Mouse (Mus musculus) layer of hippocampus, postnatal 10 days (tissue): ENCODE data around the gene Grtp1. TPM values are rescaled to one million over a fixed set of nuclear protein-coding genes. Genes with fewer than 3 reads are reported as not detected.

ENCODE experiments used
- DNase-seq, 2 experiments: peaks; one replicate each; pipeline ENCODE4 v3.0.0; 2021; ENCODE audit warnings: low spot score in 2 of 2
- total RNA-seq, 2 experiments: library from RNA; stranded (reverse); gene quantifications; 2 replicates each; pipeline ENCODE4 v1.2.3; 2021

Grtp1 gene
- total RNA-seq, 2 experiments from 2014 or later, result 10.3 to 10.8 TPM

GRCm38 (mm10) chr8:13175650-13176049 lies 24.8 kb downstream of the Grtp1 start:
- no peak for DNase-seq

- DNase-seq, result no peak
Observed at GRCm38 (mm10) chr8:13174811-13175210, 25.6 kb downstream of the Grtp1 start.

DNA sequence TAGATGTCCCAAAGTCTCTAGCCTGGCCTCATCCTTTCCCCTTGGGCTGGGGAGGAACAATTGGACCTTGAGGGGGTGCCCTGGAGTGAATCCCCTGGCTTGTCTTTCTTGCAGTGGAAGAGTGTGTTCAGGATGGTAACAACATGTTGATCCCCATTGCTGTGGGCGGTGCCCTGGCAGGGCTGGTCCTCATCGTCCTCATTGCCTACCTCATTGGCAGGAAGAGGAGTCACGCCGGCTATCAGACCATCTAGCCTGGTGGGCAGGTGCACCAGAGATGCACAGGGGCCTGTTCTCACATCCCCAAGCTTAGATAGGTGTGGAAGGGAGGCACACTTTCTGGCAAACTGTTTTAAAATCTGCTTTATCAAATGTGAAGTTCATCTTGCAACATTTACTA lies 26.1 kb downstream of the Grtp1 start:
- no peak for DNase-seq

DNA sequence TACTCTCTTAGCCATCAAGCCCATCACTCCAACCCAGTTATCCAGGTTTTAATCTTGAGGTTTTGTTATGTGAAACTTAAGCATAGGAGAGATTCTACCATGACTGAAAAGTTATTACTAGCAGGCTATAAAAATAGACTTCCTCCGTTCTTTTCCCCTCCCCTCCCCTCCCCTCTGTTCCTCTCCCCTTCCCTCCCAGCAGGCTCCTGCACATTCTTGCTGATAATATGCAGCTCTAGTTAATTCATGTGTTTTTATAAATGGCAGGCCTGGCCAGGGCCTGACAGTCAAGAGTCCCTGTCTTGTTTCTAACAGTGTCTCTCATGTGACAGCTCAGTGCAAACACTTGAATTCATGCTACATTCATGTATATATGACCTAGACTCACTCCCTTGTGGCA lies 29.9 kb downstream of the Grtp1 start:
- DNase-seq, result no peak

GRCm38 (mm10) chr8:13164361-13164760 lies 36.1 kb downstream of the Grtp1 start:
- DNase-seq, result no peak

GRCm38 (mm10) chr8:13163563-13163962 lies 36.9 kb downstream of the Grtp1 start:
- DNase-seq, result no peak

DNA sequence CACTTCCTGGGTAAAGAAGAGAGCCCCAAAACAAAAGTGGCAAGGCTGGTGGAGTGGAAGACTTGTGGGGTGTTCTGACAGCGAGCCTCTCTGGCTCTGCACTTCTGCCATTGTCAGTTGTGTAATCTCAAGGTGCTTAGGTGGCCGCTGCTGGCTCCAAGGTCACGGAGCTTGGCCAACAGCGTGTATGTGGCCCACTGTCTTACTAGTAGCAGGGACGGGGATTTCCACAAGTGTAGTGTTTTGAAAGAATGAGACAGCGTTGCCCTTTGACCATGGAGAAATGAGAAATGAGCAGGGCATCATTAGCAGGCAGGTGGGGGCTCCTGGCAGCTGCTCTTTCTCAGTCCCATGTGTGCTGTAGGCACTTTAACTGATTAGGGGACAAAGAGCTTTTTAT lies 38.3 kb downstream of the Grtp1 start:
- DNase-seq, result no peak

DNA sequence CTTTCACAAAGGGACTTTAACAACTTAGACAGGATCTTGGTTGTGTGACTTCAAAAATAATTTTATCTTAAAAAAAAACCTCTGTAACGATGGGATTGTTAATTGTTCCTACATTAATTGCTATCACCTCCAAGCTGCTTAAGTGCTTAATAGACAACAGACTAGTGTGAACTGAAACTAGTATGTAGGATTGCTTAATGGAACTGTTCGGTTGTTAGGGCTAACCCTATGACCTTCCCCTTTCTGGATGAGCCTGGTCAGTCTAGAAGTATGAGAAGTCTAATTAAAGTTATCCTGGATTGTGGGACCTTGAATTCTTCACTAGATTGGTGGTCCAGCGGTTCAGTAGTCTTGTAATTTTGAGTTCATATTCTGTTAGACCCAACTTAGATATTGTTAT lies 39.7 kb downstream of the Grtp1 start:
- no peak for DNase-seq

DNA sequence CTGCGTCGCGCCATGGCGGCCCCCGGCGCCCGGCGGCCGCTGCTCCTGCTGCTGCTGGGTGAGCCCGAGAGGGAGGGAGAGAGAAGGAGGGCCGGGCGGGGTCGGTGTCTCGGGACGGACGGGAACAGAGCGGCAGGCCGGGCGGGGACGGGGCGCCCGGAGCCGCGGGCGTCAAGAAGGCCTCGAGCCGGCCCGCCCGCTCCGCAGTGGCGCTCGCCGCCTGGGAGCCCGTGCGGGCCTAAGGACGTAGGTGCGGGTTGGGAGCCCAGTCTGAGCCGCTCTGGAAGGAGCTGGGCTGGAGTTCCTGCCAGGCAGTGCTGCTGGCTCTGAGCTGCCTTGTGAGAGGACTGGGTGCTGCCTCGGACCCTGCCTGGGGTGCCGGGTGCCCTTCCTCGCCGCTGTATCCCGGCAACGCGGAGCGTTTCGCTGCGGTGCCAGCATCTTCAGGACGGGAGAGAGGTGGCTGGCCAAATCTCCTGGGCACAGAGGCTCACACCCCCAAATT lies 41.0 kb downstream of the Grtp1 start:
- no peak for DNase-seq

- peak; percentile 99 for DNase-seq
Observed at GRCm38 (mm10) chr8:13158718-13159376, 41.6 kb downstream of the Grtp1 start, which contains the start of gene Lamp1. Lamp1 (plus strand) TSS chr8:13159161.

DNA sequence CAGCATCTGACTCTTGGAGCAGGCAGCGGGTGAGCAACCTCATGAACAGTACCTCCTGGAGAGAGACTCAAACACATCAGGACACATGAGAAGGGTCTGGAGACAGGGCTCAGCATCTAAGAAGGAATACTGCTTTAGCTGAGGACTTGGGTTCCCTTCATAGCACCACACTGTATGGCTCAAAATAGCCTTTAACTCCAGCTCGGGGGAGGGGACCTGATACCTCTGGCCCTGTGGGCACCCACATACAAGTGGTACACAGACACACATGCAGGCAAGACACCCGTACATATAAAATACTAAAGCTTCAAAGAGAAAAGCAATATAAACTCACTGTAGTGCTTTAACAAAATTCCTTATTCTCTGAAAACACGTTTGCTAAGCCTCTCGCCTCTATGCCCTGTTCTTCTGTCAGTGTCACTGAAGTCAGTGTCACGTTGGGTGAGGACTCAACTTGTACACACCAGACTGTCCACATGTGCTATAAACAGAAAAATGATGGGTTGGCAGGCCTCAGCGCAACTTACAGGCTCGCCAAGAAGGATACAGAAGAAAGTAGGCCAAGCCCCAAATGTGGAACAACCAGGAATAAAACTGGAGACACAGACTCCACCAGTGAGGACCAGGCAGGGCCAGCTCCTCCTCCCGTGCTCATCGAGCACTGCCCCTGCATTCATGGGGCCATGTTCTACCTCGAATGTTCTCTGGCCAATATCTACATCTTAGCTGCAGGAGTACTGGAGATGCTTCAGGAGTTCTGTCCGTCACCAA lies 43.9 kb downstream of the Grtp1 start:
- no peak for DNase-seq

DNA sequence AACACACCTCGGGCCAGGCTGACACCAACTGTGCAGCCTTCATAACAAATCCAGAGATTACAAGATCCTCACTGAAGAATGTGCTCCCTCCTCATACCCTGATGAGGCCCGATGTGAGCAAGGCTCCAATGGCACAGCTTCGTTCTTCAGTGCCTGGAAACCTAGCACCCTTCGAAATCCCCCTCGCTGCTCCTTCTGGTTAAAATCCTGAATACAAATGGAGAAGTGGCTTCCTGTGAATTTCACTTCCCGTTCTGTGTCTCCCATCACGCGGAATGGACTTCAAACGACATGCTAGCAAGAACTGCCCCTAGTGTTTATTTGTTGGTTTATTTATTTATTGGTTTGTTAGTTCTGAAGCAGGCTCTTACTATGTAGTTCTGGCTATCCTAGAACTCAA lies 45.1 kb downstream of the Grtp1 start:
- no peak for DNase-seq

DNA sequence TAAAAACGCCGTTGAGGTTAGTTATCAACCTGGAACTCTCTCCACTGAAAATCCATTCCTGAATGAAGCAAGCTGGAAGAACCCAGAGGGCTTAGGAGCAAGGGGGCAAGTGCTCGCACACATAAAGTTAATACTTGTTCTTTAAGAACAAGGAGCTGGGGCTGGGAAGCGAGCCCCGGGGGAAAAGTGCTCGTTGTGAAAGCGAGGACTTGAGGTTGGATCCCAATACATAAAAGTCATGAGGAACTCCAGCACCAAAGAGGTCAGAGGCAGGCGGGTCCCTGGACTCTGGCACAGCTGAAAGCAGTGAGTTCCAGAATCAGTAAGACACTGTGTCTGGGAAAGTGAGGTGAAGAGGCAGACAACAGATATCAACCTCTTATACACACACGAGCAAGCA lies 46.3 kb downstream of the Grtp1 start:
- DNase-seq, result no peak

DNA sequence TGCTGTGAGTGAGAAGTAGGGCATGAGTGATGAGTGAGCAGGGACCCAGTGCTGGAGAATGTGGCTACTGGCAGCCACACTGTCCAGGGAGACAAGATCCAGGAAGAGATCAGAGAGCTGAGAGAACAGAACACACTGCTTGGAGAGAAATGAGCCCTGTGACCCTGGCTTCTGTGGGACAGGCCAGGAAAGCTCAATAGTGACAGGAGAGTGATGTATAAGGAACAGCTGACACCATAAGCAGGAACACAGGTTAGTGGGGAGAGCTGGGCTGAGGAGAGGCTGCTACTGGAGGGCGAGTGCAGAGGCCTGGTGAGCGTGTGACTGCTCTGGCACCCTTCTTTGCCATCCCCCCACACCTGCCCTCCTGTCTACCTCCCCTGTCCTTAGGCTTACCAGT lies 49.5 kb downstream of the Grtp1 start:
- DNase-seq, result no peak

GRCm38 (mm10) chr8:13149866-13150265 lies 50.6 kb downstream of the Grtp1 start:
- DNase-seq, result no peak

- no peak for DNase-seq
Observed at GRCm38 (mm10) chr8:13149287-13149686, 51.1 kb downstream of the Grtp1 start.

- no peak for DNase-seq
Observed at GRCm38 (mm10) chr8:13148476-13148875, 51.9 kb downstream of the Grtp1 start.

GRCm38 (mm10) chr8:13141681-13142080 lies 58.7 kb downstream of the Grtp1 start:
- DNase-seq, result no peak

DNA sequence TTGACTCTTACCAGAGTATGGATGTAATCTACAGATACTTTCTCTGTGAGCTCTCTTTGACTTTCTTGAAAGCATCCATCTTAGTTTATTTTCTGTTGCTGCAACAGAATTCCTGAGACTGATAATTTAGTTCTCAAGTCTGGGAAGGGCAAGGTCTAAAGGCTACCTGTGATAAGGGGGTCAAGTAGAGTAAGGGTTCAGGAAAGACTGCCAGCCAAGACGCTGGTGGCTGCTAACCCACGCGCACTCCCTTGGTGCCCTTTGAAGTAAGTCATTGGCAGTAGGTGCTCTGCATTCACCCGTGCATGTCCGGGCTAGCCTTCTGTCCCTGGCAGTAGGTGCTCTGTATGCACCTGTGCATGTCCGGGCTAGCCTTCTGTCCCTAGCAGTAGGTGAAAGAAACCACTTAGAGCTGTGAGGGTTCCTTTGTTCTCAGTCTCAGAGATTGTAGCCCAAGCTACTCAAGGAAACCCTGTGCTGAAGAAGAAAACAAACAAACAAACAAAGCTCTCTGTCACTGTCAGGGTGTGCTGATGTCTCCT lies 60.7 kb downstream of the Grtp1 start:
- no peak for DNase-seq

DNA sequence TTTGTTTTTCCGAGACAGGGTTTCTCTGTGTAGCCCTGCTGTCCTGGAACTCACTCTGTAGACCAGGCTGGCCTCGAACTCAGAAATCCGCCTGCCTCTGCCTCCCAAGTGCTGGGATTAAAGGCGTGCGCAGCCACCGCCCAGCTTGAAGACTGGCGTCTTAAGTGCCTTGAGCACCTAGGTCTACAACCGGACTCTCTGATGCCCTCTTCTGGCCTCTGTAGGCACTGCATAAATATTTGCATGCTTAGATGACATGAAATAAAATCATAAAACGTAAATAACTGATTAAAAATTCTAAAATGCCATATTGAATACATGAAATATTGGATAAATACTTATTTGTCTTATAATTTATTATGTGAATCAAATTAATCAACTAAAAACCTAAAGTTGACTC lies 68.2 kb downstream of the Grtp1 start:
- peak; percentile 61 to 63 for DNase-seq

- DNase-seq, result no peak
Observed at GRCm38 (mm10) chr8:13124897-13125296, 75.5 kb downstream of the Grtp1 start.

DNA sequence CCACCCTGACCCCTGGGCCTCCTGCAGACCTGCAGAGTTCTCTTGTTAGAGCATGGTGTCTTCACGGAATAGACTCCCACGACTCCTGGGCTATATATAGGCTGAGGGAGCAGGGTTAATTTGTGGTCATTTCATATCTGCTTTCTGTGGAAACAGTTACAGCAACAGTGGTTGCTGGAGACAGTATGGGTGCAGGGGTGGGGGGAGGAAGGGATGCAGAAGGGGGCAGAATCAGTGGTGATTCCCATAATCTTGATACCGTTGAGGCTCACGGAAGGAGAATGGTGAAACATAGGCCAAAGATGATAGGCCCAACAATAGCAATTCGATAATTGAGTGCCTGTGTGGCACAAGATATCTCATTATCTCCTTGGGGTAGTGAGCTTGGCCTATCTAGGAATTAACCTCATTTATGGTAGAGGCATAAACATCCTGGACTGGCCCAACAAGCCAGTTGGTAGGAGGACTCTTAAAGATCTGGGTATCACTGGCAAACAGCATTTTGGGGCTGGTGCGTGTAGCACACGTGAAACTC lies 77.5 kb downstream of the Grtp1 start:
- DNase-seq, result no peak
